8 mouse cellular contexts compared by ENCODE assay signal in genomic region chr5:147725831-147726700, GRCm38 (mm10). TPM values are rescaled to one million over a fixed set of nuclear protein-coding genes. Genes with fewer than 3 reads are reported as not detected.
DNase-seq lines count a peak whose midpoint lies in the region; ATAC-seq and TF ChIP-seq lines count a peak whose summit lies in the region.

Gene Flt1, minus strand, starts transcription at chr5:147726011.

- H3K4me2 ChIP-seq in forebrain, embryonic 14.5 days (ENCODE audit: low read length): peak within 1 kb of the TSS; percentile 59
- peak within 1 kb of the TSS; percentile 75 for H3K4me2 ChIP-seq in lung, postnatal 0 days (replicated peaks; ENCODE audit: low read depth, low read length)

- TF ChIP-seq POLR2A in small intestine, adult 2 months (IDR thresholded peaks at IDR 0.05; ENCODE audit: low read depth, low read length): no peak; the same call in 1 of the 2 replicates

- H3K9ac ChIP-seq in forebrain, embryonic 14.5 days (ENCODE audit: low read length): peak within 1 kb of the TSS; percentile 40; the same call in 1 of the 2 replicates
- H3K9ac ChIP-seq in lung, postnatal 0 days (replicated peaks; ENCODE audit: low read depth): peak within 1 kb of the TSS; percentile 58

- no peaks in the 10 kb centered on the region for H3K79me3 ChIP-seq in C2C12 (ENCODE audit: low read depth)

- WGBS in forebrain, embryonic 14.5 days: under 1% methylated on average over 80 of the region's 82 CpGs
- WGBS in lung, postnatal 0 days: under 1% methylated on average over 62 of the region's 82 CpGs
- 2% methylated on average over 82 of the region's 82 CpGs for WGBS in small intestine, adult 2 months

- peak within 1 kb of the TSS; percentile 44 for H3K4me3 ChIP-seq in C2C12 (ENCODE audit: insufficient read depth, poor library complexity, severe bottlenecking)
- H3K4me3 ChIP-seq in forebrain, embryonic 14.5 days (ENCODE audit: low read depth, low read length): peak within 1 kb of the TSS; percentile 32
- peak within 1 kb of the TSS; percentile 56 for H3K4me3 ChIP-seq in lung, postnatal 0 days (ENCODE audit: low read depth, low read length)
- H3K4me3 ChIP-seq in small intestine, adult 2 months (ENCODE audit: low read depth, low read length): peak within 1 kb of the TSS; percentile 52

- intact Hi-C loops in heart, postnatal 36 days (cut with DNase I): loop anchor here (1.0 to 5.0 kb wide), 2 partner anchors 25 to 144 kb away; no protein-coding TSS in a partner anchor

- H3K27ac ChIP-seq in forebrain, embryonic 14.5 days (ENCODE audit: low read depth, low read length): no peak within 1 kb of the TSS
- peak within 1 kb of the TSS; percentile 73 for H3K27ac ChIP-seq in lung, postnatal 0 days (ENCODE audit: low read length)
- H3K27ac ChIP-seq in small intestine, adult 2 months (ENCODE audit: insufficient read depth, low read depth, low read length): peak within 1 kb of the TSS; percentile 13

- no peak for TF ChIP-seq CTCF in C2C12 (IDR thresholded peaks at IDR 0.05; ENCODE audit: control insufficient read depth, insufficient read depth, insufficient read length)
- TF ChIP-seq CTCF in lung, postnatal 0 days (IDR thresholded peaks at IDR 0.05): no peak
- no peak for TF ChIP-seq CTCF in small intestine, adult 2 months (IDR thresholded peaks at IDR 0.05; ENCODE audit: extremely low read depth, insufficient read length, insufficient replicate concordance, low read depth, low read length)

- peaks cover 15% of the 10 kb centered on the region; the same call in 1 of the 2 replicates for H3K4me1 ChIP-seq in forebrain, embryonic 14.5 days (ENCODE audit: control insufficient read depth, insufficient read depth, low read length)
- H3K4me1 ChIP-seq in lung, postnatal 0 days (ENCODE audit: insufficient read depth, low read depth, low read length): peaks cover 5% of the 10 kb centered on the region; the same call in 1 of the 2 replicates
- 0 out of 2 replicates have a peak, but pooled peaks cover 4% of the 10 kb centered on the region for H3K4me1 ChIP-seq in small intestine, adult 2 months (ENCODE audit: control insufficient read depth, insufficient read depth, insufficient read length, low read length)

- peak within 1 kb of the TSS; percentile 70 for H3ac ChIP-seq in C2C12 (ENCODE audit: control insufficient read depth, insufficient read length, low read depth)

- ATAC-seq in forebrain, embryonic 14.5 days: peak; percentile 32; the same call in 1 of the 2 replicates
- peak; percentile 80 for ATAC-seq in lung, postnatal 0 days
- no peak for ATAC-seq in megakaryocyte-erythroid progenitor cell, adult 5-6 weeks (replicated peaks; ENCODE audit: low FRiP score, low TSS enrichment, poor library complexity, severe bottlenecking)

- TF ChIP-seq EP300 in lung, postnatal 0 days (IDR thresholded peaks at IDR 0.05): no peak

- H3K27me3 ChIP-seq in C2C12 (ENCODE audit: control insufficient read depth, insufficient read depth, insufficient read length): peaks cover 7% of the 10 kb centered on the region
- H3K27me3 ChIP-seq in forebrain, embryonic 14.5 days (replicated peaks; ENCODE audit: control insufficient read depth, insufficient read depth, low read length): peaks cover 66% of the 10 kb centered on the region
- H3K27me3 ChIP-seq in lung, postnatal 0 days (replicated peaks; ENCODE audit: insufficient read depth, low read length): peaks cover 48% of the 10 kb centered on the region
- peaks cover 39% of the 10 kb centered on the region for H3K27me3 ChIP-seq in small intestine, adult 2 months (ENCODE audit: control insufficient read depth, insufficient read depth, low read length)

- H3K79me2 ChIP-seq in C2C12 (ENCODE audit: control insufficient read depth, insufficient read depth): peaks cover 5% of the 10 kb centered on the region

- H3K9me3 ChIP-seq in forebrain, embryonic 14.5 days (replicated peaks; ENCODE audit: control insufficient read depth, low read length): no peaks in the 10 kb centered on the region
- no peaks in the 10 kb centered on the region for H3K9me3 ChIP-seq in lung, postnatal 0 days (ENCODE audit: low read length)

- DNase-seq in adrenal gland, adult (ENCODE audit: inconsistent age in 2 of 2, low spot score in 1 of 2): peak; percentile 78 to 91
- DNase-seq in forebrain, embryonic 14.5 days (ENCODE audit: low spot score): no peak
- DNase-seq in heart, postnatal 36 days: peak; percentile 84 to 85
- DNase-seq in layer of hippocampus, postnatal 14 days (ENCODE audit: low spot score in 2 of 2): no peak
- DNase-seq in lung, postnatal 0 days (ENCODE audit: low spot score): peak; percentile 63

- H3K36me3 ChIP-seq in C2C12 (ENCODE audit: control insufficient read depth, insufficient read depth): no peaks in the 10 kb centered on the region
- no peaks in the 10 kb centered on the region for H3K36me3 ChIP-seq in forebrain, embryonic 14.5 days (ENCODE audit: control insufficient read depth, insufficient read depth, low read length)
- H3K36me3 ChIP-seq in lung, postnatal 0 days (ENCODE audit: insufficient read depth, low read length): no peaks in the 10 kb centered on the region
- H3K36me3 ChIP-seq in small intestine, adult 2 months (ENCODE audit: control insufficient read depth, insufficient read depth, low read length): no peaks in the 10 kb centered on the region

TF ChIP-seq in C2C12, 6 proteins besides CTCF, POLR2A, EP300 and RAD21:
- TF ChIP-seq FOSL1 (IDR thresholded peaks at IDR 0.05; ENCODE audit: insufficient read depth, low read length, poor library complexity, severe bottlenecking) (no peak), MAX (IDR thresholded peaks at IDR 0.05) (no peak), CEBPB (IDR thresholded peaks at IDR 0.05; ENCODE audit: low read depth) (no peak), MYOD1 (IDR thresholded peaks at IDR 0.05; ENCODE audit: control insufficient read depth, insufficient read length, low read depth) (no peak), USF1 (IDR thresholded peaks at IDR 0.05; ENCODE audit: low read depth) (no peak), MYOG (IDR thresholded peaks at IDR 0.05; ENCODE audit: control insufficient read depth, extremely low read depth, insufficient read length) (no peak)

RNA-seq across cellular contexts. Expression of gene Flt1, which starts in this region (rescaled TPM):
- polyA plus RNA-seq in C2C12 (2012; fragmentation: generic; extraction: Trizol): 2.1 TPM
- 6.5 and 7.6 TPM in 2 replicates for polyA plus RNA-seq in forebrain, embryonic 14.5 days (2014; fragmentation: Nextera tagmentation; extraction: Ambion mirVana)
- total RNA-seq in heart, postnatal 36 days (2021): 10 to 100 TPM; 61.4 to 87.8 TPM
- total RNA-seq in layer of hippocampus, postnatal 14 days (2021): 10 to 100 TPM; 28.4 to 30.1 TPM
- polyA plus RNA-seq in lung, postnatal 0 days (2015; fragmentation: Nextera tagmentation; extraction: Ambion mirVana): 18.1 and 19.5 TPM in 2 replicates
- polyA plus RNA-seq in small intestine, adult 2 months (2012; rRNA removed): 2.5 and 3.6 TPM in 2 replicates
- total RNA-seq in megakaryocyte-erythroid progenitor cell, adult 5-6 weeks (2014; fragmentation: Nextera tagmentation): not detected in 2 replicates
- total RNA-seq in megakaryocyte-erythroid progenitor cell, adult 5-6 weeks (2017): not detected in 2 replicates

Comparison
In these comparisons a context has a peak if more than half of its experiments do, and no peak if none do; other contexts are left out.
1. RNA of gene Flt1 (total RNA-seq): 61.4 to 87.8 TPM in heart, postnatal 36 days and 28.4 to 30.1 TPM in layer of hippocampus, postnatal 14 days; not detected in megakaryocyte-erythroid progenitor cell, adult 5-6 weeks; every median in the first group is over 10 times any median in the second.
2. DNase-seq: peak in adrenal gland, adult (2 of 2), heart, postnatal 36 days (2 of 2) and lung, postnatal 0 days (single experiment); none in forebrain, embryonic 14.5 days (single experiment) and layer of hippocampus, postnatal 14 days (0 of 2).
3. Peak in every context shown above with its lines, with median percentiles within 50 percentile points of each other: H3K4me3 ChIP-seq.